Mouse (Mus musculus): ENCODE measurements around the gene Lcn2.
"Not testable (repeated sequence)": the region's sequence is repeated elsewhere in the genome, so short reads cannot be mapped to it uniquely, and the experiment has no call there.

Gene Lcn2

DNA sequence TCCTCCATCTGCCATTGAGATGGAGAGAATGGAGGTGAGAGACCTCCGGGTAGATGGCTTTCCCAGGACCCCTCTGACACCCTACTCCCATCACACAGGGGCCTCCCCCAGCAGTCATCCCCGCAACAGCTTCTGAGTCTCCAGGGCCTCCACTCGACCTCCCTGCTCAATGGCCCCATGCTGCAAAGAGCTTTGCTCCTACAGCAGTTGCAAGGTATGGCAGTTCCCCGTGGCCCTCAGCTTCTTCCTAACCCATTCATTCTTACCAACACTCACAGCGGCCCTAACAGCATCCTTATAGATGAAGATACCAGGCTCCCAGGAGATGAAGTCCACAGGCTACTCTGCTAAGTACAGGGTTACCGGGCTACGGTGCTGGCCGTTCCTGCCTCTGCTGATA is 23.9 kb downstream of the Lcn2 start:
- no peak for DNase-seq (ENCODE audit: low spot score)

DNA sequence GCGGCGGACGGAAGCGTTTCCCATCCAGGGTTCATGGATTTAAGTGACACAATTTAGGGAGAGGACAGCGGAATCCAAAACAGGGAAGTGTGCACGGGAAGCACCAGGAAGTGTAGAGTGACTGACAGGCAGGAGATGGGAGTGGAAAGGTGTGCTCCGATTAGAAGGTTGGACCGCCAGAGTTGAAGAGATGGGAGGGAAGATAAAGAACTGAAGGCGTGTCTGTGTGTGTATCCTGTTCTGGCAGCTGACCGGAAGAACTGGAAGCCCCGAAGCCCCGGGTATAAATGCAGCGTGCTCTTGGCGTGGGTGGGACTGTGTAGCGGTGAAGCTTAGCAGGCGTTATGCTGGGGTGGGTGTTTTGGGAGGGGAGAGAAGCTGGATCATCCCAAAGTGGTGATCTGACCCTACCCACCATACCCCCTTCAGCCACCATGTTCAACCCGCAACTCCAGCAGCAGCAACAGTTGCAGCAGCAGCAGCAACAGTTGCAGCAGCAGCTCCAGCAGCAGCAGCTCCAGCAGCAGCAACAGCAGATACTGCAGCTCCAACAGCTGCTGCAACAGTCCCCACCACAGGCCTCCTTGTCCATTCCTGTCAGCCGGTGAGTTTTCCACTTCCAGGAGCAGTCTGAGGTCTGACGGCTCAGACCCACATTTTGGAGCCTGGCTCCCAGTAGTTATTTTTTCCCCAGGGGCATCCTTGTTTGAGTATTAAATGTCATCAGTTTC is 24.5 kb downstream of the Lcn2 start:
- no peak for DNase-seq (ENCODE audit: low spot score)

DNA sequence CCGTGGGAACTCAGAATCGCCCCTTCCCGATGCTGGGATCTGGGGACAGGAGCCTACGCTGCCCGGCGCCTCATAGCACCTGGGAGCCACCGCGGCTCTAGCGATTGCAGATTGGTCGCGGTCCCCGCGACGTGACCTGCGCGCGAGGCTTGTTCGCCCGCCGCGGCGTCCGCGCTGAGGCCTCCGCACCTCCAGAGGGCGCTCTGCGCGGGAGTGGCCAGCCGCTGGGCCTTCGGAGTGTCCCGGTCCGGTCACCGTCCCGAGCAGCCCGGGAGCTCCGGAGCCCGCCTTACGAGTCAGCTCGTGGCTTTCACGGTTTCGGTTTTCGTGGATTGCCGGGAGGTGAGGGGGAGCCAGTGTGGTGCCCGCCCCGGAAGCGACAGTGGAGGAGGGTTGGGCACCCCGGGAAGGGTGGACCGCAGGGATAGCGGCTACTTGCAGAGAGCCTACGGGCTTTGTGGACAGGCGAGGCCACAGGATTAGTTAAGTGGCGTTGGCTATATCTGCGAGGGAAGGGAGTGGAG is 25.2 kb downstream of the Lcn2 start:
- DNase-seq (ENCODE audit: low spot score): peak; percentile 90

DNA sequence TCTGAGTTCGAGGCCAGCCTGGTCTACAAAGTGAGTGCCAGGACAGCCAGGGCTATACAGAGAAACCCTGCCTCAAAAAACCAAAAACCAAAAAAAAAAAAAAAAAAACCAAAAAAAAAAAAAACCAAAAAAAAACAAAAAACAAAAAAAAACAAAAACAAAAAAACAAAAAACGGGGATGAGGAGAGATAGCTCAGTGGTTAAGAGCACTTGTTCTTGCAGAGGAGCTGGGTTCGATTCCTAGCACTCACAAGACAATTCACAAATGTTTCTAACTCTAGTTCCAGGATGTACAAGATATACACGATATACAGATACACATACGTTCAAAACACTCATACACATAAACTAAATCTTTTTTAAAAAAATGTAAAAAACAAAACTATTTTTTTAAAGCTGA is 25.8 kb downstream of the Lcn2 start:
- not testable (repeated sequence) for DNase-seq (ENCODE audit: low spot score)

DNA sequence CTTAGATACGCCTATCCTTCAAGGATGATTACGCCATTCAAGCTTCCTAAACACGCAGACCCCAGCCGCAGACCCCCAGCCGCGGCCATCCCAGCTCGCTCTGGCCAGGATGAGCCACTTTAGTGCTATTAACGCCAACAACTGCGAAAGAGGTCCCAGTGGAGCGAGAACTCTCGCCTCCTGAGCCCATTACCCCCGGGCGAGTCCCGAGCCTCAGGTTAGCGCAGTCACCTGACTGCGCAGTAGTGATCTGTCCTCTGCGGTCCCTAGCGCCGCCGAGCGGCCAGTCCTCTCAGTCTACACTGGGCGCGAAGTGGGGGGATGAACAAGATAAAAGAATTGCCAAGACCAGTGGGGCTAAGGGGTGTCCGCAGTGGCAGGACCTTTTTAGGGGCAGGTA is 26.6 kb downstream of the Lcn2 start:
- DNase-seq (ENCODE audit: low spot score): peak; percentile 83

DNA sequence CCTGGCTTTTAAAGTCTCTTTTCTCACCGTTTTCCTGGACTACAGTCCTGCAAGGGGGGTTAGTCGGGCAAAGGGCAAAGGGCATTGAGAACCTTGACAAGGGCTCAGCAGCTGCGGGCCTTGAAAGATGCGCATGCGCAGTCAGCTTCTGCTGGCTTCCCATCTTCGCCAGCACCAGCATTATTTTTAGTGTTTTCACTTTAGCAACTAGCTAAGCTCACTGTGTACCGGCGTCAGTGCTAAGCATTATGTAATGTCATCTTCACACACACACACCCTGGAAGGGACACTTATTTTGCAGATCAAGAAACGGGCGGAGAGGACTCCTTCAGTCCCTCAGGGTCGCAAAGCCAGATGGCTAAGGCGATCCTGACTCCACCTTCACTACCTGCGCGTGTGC is 27.3 kb downstream of the Lcn2 start:
- peak; percentile 83 for DNase-seq (ENCODE audit: low spot score)

DNA sequence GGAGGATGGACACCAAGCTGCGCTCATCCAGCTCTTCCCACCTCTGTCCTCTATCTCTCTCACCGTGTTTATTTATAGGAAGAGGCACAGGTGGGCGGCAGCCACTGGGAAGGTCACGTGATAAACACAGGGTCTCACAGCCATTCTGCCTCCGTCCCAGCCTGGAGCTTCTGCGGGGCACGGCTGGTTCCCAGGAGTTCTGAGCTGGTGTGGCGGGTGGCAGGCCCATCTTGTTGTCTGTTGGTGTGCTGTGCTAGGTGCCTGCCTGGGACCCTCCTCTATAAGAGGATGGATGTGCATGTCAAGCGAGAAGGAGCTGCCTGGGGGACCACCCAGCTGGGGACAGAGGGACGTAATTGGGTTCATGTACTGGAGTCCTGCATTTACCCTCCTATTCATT is 29.7 kb downstream of the Lcn2 start:
- DNase-seq (ENCODE audit: low spot score): no peak

DNA sequence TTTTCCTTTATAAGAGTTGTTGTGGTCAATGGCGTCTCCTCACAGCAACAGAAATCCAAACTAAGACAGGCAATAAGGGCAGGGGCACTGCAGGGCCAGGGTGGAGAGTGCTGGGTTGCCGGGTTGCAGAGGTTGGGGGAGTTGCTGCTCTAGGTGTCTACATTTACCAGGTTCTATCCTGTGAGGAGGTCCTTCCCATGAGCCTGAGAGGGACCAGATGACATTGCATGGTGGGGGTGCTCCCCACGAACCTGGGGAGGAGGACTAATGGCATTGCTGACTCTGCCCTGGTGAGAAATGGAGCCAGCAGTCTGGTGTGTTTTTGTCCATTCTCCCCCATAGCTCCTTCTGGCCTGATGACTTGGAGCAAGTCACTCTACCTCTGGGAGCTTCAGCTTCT is 30.3 kb downstream of the Lcn2 start:
- DNase-seq (ENCODE audit: low spot score): no peak

DNA sequence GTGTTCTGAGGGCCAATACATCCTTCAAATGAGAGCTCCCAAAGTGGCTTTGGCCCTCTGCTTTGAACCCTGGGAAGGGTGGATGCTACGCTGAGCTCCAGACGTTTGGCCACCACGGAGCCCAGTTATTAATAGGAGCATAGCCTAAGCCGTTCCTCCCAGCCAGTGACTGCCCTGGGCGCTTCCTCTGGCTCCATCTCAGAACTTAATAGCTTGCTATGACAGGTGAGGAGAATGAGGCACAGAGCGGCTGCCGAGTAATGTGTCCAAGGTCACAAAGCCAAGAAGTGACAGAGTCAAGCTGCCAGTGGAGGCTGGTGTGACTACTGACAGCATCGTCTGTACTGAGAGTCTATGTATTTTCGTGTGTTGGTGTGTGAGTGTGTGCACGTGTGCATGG is 31.8 kb downstream of the Lcn2 start:
- no peak for DNase-seq (ENCODE audit: low spot score)

DNA sequence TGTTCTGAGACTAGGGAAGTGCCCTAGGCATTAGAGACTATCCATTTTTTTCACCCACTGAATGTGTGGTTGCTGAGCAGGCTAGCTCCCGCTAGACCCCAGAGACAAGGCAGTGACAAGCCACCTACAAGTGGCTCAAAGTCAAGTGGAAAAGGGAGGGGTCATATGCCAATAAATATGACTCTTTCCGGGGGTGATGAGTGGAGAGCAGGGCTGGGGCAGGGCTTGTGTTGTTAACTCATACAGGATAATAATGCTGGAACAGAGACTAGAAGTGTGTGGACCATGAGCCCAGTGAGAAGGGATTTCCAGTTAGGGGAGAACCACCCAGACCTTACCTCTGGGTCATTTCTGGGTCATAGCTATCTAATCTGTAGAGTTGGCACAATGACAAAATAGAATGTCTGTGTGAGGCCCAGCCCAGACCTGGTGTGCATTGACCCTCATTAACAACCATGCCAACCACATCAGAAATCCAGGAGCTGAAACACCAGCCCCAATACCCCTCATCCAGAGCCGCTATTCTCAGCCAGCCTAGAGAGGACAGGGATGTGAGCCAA is 33.6 kb downstream of the Lcn2 start:
- DNase-seq (ENCODE audit: low spot score): no peak

DNA sequence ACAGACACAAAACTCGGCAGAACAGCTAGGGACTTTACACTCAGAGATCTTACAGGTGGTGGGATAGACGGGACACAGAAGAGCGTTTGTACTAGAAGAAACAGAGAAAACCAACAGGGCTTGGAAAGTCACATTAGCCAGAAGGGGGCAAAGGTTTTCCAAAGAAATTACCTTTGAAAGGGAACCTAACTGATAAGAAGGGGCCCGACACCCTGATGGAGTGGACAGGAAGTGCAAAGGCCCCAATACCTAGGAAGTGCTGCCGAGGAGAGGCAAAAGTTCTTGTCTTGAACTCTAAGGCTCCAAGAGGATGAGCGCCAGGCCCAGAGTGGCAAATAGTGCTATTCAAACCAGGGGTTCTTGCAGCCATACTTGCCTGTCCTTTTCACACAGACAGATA is 34.2 kb downstream of the Lcn2 start:
- no peak for DNase-seq (ENCODE audit: low spot score)

DNA sequence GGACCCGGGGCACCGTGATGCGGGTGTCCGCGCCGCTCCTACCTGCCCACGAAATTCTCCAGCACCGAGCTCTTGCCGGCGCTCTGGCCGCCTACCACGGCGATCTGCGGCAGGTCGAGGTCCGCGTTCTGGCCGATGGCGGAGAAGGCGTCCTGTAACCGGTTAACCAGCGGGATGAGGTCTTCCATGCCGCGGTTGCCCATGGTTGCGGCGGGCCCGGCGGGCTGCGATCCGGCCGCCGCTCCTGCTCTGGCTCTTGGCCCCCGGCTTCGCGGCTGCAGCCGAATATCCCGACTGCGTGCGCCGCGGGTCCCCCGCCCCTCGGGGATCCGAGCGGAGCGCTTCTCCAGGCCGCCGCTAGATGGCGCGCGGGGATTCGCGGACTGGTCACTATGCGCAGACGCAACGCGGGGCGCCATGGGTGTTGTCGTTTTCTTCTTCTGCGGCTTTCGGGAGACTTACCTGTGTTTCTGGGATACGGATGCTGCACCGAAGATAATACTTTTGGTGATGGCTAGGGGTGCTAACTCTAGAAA is 35.0 kb downstream of the Lcn2 start, which contains the start of gene Dnm1:
TSS of gene Dnm1 (minus strand) at position 332 of the 536 bp plus-strand sequence.
- peak; percentile 95 for DNase-seq (ENCODE audit: low spot score)

DNA sequence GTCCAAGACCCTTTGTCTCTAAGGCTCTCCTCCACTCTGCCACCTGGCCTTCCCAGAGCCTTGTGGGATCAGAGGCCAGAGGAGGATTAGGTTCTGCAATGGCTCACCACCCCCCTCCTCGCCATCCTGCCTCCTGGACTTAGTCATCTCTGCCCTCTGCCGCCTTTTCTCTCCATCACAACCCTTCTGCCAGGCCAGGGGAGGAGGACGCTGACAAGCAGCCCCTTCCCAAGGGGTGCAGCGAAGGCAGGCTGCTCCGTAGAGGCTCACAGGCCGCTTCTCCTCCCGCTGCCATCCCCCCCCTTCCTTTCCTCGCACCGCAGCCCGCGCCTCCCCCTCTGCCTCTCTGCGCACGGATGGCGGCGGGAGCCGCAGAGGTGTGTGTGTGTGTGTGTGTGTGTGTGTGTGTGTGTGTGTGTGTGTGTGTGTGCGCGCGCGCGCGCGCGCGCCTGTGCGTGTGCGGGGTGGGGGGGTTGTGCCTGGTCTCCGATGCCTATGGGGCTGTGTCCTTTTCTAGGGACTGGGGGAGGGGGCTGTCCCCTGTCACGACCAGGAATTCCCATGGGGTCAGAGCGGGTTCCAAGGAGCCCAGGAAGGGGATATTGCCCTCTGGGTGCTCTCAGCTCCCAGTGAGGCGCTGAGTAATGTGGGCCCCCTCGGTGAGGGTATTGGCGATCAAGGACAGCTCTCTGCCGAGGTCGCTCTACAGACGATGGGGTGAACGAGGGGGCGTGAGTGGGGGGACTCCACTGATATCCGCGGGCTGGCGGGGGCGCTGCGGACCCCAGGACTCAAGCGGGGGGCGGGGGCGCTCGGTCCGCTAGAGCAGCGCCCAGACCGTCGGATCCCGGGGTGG is 35.7 kb downstream of the Lcn2 start, which contains the start of gene Ciz1:
TSS of gene Ciz1 (plus strand) at position 177 of the 856 bp plus-strand sequence.
- DNase-seq (ENCODE audit: low spot score): peak; percentile 52

DNA sequence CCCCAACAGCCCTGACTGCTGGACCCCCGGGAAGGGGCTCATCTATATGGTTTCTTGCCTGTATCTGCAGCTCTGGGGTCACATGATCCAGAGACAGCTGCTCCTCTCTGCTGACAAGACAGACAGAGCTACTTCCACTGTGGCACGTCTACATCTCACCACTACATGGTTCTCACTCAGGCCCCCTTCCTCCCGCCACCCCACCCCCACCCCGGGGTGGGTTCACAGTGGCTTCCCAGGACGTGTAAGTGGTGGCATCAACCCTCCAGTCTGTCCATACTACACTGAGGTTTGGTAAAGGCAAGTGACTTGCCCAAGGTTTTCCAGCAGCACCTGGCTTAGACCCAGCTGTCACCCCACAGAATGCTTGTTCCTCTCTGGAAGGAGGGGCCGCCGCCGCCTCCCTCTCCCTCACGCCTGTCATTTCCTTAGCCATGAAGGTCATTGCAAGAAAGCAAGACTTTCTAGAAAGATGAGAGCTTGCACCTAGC is 36.5 kb downstream of the Lcn2 start:
- DNase-seq (ENCODE audit: low spot score): no peak

DNA sequence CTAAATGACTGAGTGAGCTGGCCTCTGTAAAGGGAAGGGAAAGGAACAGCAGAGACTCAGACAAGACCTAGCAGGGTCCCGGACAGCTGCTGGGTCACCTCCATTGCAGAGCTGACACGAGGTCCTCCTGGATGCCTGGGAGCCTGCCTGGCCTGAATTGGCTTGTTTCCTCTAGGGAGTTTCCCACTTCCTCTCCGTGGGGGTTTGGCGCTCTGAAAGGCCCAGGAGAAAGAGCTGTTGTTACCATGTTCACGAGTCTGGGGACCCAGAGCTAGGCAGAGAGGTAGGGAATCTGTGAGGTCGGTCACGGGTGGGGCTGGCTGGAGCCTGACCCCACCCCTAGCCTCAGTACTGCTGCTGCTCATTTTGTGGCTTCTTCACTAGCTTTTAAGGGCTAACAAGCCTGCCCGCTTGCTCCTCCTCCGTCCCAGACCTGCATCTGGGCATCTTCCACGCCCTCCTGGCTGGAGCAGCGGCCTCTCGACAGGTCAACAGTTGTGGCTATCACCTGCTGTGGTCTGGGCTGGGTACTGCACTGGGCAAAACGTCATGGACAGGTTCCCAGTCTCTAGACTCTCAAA is 37.5 kb downstream of the Lcn2 start:
- no peak for DNase-seq (ENCODE audit: low spot score)

DNA sequence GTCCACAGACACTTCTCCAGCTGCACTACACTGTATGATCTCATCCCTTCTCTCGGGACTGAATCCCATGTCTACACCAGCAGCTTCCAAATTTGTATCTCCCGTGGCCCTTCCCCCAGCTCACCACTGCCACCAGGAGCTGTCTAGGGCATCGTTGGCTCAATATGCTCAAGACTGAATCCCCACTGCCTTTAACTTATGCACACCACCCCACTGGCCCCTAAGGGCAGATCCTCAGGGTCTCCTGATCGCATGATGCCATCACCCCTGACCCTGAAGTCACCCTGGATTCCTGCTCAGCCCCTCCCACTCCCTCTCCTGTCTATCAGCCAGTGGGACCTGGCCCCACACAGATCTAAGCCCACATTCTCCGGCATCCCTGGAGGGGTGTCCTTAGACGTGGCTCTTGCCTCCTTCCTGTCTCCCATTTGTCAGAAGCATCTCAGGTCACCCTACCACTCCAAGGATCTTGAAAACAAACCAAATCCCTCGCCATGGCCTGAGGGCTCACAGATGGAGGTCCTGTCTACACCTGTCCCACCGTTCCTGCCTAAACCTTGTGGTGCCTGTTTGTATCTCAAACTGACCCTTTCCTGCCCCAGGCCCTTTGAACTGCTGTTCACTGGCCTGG is 38.3 kb downstream of the Lcn2 start:
- DNase-seq (ENCODE audit: low spot score): no peak

DNA sequence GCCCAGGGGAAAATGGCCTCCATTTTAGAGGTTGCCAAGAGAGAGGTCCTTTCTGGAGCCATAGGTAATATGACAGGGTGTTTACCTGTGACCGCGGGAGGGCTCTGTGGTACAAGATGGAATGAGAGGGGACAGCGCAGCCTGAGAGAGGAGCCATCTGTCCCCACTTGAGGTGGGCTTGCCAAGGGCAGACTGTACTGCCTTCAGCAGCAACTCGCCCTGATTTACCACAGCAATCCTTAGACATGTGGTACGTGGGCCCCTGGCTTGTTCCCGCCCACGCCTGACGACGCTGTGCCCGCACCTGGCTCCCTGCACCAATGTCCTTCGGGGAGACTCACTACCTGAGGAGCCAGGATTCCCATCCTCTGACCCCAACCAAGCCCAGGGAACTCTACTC is 39.7 kb downstream of the Lcn2 start:
- DNase-seq (ENCODE audit: low spot score): peak; percentile 64

DNA sequence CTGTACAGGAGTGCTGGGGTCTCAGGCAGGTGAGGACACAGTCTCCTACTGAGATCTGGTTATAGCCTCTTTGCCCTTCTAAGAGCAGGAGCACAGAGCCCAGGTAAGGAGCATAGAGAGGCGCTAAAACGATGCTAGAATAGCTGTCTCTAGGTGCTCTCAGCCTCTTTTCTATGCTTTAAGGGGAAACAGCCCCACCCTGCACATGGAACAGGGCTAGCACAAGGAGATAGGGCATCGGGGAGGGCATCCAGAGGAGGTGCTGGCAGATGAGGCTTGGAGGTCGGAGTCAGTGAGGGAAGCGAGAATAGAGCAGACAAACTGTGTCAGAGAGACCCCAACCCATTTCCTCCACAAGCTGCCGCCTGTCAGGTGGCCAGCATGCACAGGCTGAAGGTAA is 41.0 kb downstream of the Lcn2 start:
- no peak for DNase-seq (ENCODE audit: low spot score)

DNA sequence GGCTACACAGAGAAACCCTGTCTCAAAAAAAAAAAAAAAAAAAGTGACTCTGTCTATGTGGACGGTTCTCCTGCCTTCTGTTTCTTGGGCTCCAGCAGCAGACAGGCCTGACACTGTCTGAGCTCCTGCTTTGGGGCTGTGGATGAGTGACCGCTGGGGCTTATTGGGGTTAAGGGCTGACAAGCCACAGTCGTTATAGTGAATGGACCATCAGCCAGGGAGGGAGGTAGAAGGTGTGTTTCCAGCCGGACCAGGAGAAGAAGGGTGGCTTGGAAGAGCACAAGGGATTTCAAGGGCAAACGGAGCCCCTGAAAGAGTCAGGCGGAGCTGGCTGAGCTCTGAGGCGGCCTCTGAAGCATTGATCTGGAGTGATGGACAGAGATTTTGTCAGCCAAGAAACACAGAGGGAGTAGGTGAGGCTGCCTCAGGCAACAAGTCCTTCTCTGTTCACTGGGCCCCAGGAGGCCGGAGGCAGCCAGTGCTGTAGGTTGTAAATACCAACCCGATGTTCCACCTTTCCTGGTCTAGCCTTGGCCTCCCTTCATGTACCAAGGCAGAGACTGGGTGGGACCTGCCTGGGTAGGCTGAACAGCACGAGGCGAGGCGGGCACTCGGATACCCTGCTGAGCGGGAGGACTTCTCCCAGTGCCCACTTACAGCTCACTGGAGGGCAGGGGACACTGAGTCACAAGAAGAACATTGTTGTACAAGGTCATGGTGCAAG is 43.3 kb downstream of the Lcn2 start:
- no peak for DNase-seq (ENCODE audit: low spot score)

DNA sequence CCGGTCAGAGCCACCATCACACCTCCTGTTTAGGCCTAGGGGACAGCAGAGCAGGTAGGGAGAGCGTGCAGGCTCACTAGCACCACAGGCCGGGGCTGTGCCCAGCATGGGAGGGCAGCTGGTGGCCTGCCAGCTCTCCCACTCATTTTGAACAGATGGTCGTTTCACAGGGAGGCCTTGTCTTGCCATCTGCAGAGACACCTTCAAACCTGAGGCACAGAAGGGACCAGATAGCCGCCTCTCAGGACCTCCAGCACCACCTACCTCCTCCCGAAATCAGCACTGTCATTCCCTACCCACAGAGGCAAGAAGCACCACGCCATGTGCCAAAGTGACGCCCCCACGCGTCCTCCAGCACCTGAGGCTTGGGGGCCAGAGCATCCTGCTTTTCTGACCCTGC is 44.0 kb downstream of the Lcn2 start:
- no peak for DNase-seq (ENCODE audit: low spot score)

DNA sequence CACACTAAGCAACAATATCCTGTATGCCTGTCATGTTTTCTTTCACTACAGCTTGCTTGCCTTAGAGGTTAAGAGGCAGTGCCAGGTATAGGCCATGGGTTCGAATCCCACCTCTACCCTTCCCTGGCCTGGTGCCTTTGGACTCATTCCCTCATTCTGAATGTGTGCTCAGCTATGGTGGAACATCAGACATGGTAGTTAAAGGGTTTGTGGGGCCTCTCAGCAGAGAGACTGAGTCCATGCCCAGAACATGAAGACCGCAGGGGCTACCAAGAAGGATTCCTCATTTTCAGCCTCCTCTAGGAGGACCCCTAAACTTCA is 44.7 kb downstream of the Lcn2 start:
- DNase-seq (ENCODE audit: low spot score): no peak

All from layer of hippocampus, adult 11-12 months (tissue).